Mouse (Mus musculus): Measurements from ENCODE around the gene Asah2. TPM values are rescaled to one million over a fixed set of nuclear protein-coding genes. Genes with fewer than 3 reads are reported as not detected.
"Not testable (repeated sequence)": the region's sequence is repeated elsewhere in the genome, so short reads cannot be mapped to it uniquely, and the experiment has no call there.

The Asah2 gene
- polyA plus RNA-seq (2016; fragmentation: Nextera tagmentation; extraction: Ambion mirVana) = 0.24 and 0.34 TPM in 2 replicates

- peak within 1 kb of the TSS; percentile 71 for H3K4me3 ChIP-seq
- H3K27ac ChIP-seq = peak within 1 kb of the TSS; percentile 94
- peaks cover 11% of the 10 kb centered on the region for H3K4me1 ChIP-seq (replicated peaks)
- H3K9me3 ChIP-seq = no peaks in the 10 kb centered on the region
- H3K36me3 ChIP-seq = no peaks in the 10 kb centered on the region
- DNase-seq (ENCODE audit: low spot score) = peak; percentile 73
- WGBS = 1% methylated on average over 28 of the region's 28 CpGs
- H3K27me3 ChIP-seq (ENCODE audit: insufficient read depth, poor library complexity, severe bottlenecking) = peaks cover 10% of the 10 kb centered on the region
Measured at GRCm38 (mm10) chr19:32107771-32108306, at the start of gene Asah2. Gene Asah2 (minus strand): TSS chr19:32108211.

DNA sequence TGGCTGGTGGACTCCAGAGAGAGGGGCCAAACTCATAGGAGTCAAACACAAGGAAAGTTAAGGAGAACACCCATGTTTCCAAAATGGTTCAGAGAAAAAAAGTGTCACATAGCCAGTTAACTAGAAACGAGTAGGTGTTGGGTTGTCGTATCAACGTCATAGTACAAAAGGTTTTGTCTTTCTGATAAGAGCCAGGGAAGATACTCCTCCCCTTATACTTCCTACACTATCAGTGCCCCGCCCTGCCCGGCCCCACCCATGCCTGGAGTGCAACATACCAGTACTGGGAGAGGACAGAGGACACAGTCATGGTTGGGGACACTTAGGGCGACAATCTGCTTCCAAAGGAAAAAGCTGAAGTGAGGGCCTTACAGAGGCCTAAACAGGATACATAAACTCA, 49.0 kb upstream of the Asah2 start:
- WGBS = 91% methylated on average over 6 of the region's 6 CpGs
- Histone ChIP-seq H3K36me3 (peaks cover 17% of the 10 kb centered on the region), H3K9me3 (no peaks in the 10 kb centered on the region), H3K4me3 (no peak overlapping the region), H3K4me1 (replicated peaks) (no peaks in the 10 kb centered on the region), H3K27ac (no peak overlapping the region), H3K27me3 (ENCODE audit: insufficient read depth, poor library complexity, severe bottlenecking) (no peaks in the 10 kb centered on the region)
- DNase-seq (ENCODE audit: low spot score) = no peak

DNA sequence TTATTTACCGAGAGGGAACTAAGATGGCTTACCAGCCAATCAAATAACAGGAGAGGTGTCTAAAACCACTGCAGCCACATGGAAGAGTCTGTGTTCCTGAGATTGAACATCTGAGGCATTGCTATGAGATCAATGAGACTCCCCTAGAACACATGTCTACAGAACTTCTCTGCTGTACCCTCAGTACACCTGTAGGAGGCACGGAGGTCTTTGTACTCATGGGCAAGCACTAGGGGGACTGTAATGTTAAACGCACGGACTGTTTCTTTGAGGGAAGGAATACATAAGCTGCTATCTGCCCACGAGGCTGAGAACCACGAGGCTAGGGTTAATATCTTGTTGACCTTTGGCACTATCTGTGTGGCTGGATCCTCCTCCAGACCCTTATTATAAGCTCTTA, 44.5 kb upstream of the Asah2 start:
- Histone ChIP-seq H3K9me3 (no peaks in the 10 kb centered on the region), H3K4me3 (no peak overlapping the region), H3K27ac (no peak overlapping the region), H3K27me3 (ENCODE audit: insufficient read depth, poor library complexity, severe bottlenecking) (no peaks in the 10 kb centered on the region), H3K4me1 (replicated peaks) (no peaks in the 10 kb centered on the region), H3K36me3 (no peaks in the 10 kb centered on the region)
- WGBS = 79% methylated on average over 6 of the region's 6 CpGs
- DNase-seq (ENCODE audit: low spot score) = no peak

- no peaks in the 10 kb centered on the region for H3K27me3 ChIP-seq (ENCODE audit: insufficient read depth, poor library complexity, severe bottlenecking)
- H3K27ac ChIP-seq = no peak overlapping the region
- 91% methylated on average over 5 of the region's 5 CpGs for WGBS
- no peak for DNase-seq (ENCODE audit: low spot score)
- no peaks in the 10 kb centered on the region for H3K9me3 ChIP-seq
- H3K36me3 ChIP-seq = no peaks in the 10 kb centered on the region
- no peak overlapping the region for H3K4me3 ChIP-seq
- H3K4me1 ChIP-seq (replicated peaks) = no peaks in the 10 kb centered on the region
Measured at GRCm38 (mm10) chr19:32148710-32149109, 40.7 kb upstream of the Asah2 start.

DNA sequence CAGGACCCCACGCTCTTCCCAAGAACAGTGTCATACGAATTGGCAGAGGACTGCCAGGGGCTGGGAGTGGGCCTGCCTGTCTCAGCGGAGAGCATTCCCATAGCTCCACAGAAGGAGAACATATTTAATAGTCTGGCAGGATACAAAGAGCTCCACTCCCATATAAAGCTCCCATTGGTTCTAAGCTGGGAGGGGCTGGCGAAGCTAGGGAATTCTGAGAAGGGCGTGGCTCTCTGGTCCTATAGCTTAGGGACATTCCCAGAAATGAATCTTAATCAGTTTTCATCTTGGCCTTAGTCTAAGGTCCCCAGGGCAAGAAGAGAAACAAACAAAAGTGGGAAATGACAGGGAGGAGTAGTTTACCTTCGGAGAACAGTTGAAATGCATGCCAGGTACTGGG, 34.4 kb upstream of the Asah2 start:
- Histone ChIP-seq H3K9me3 (no peaks in the 10 kb centered on the region), H3K4me1 (replicated peaks) (no peaks in the 10 kb centered on the region), H3K27me3 (ENCODE audit: insufficient read depth, poor library complexity, severe bottlenecking) (no peaks in the 10 kb centered on the region), H3K36me3 (no peaks in the 10 kb centered on the region), H3K27ac (no peak overlapping the region), H3K4me3 (no peak overlapping the region)
- WGBS = 91% methylated on average over 6 of the region's 6 CpGs
- no peak for DNase-seq (ENCODE audit: low spot score)

DNA sequence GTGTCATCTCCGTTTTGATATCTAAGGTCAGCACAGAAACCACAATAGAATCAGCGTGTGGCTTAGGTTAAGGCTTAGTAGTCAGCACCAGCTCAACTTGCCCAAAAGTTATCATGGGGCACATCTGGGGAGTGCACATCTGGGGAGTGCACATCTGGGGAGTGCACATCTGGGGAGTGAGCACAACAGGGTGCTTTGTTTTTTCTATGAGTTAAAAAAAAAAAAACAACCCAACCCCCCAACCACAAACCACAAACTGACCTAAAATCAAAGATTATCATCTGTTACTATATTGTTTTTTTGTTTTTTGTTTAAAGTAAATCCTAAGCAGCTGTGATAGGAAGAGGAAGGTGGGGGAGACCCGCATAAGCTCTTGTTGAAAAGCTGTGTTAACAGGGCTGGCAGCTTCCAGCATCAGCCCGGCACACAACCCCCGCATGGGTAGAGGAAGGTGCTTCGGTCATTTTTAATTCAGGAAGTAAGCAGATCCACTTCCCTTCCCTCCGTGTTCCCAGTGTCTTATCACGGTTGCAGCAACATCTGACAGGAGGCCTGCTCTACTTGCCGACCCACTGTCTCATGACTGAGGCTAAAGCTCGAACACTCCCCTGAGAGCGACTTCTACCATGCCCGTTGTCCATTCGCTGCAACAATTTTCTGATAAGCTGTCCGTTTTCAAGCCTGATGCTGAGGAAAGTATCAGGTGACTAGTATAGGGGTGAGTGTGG, 30.5 kb upstream of the Asah2 start:
- no peak overlapping the region for H3K27ac ChIP-seq
- DNase-seq (ENCODE audit: low spot score) = no peak
- peaks cover 4% of the 10 kb centered on the region; the same call in 1 of the 2 replicates for H3K4me1 ChIP-seq (replicated peaks)
- H3K9me3 ChIP-seq = no peaks in the 10 kb centered on the region
- H3K4me3 ChIP-seq = no peak overlapping the region
- WGBS = 72% methylated on average over 14 of the region's 14 CpGs
- H3K27me3 ChIP-seq (ENCODE audit: insufficient read depth, poor library complexity, severe bottlenecking) = no peaks in the 10 kb centered on the region
- no peaks in the 10 kb centered on the region for H3K36me3 ChIP-seq

GRCm38 (mm10) chr19:32137904-32138303, 29.9 kb upstream of the Asah2 start:
- Histone ChIP-seq H3K4me3 (no peak overlapping the region), H3K9me3 (no peaks in the 10 kb centered on the region), H3K4me1 (replicated peaks) (peaks cover 4% of the 10 kb centered on the region; the same call in 1 of the 2 replicates), H3K36me3 (no peaks in the 10 kb centered on the region), H3K27ac (no peak overlapping the region), H3K27me3 (ENCODE audit: insufficient read depth, poor library complexity, severe bottlenecking) (no peaks in the 10 kb centered on the region)
- WGBS = 82% methylated on average over 5 of the region's 5 CpGs
- no peak for DNase-seq (ENCODE audit: low spot score)

GRCm38 (mm10) chr19:32136888-32137625, 29.0 kb upstream of the Asah2 start:
- 61% methylated on average over 4 of the region's 4 CpGs for WGBS
- DNase-seq (ENCODE audit: low spot score) = peak; percentile 10
- no peaks in the 10 kb centered on the region for H3K9me3 ChIP-seq

DNA sequence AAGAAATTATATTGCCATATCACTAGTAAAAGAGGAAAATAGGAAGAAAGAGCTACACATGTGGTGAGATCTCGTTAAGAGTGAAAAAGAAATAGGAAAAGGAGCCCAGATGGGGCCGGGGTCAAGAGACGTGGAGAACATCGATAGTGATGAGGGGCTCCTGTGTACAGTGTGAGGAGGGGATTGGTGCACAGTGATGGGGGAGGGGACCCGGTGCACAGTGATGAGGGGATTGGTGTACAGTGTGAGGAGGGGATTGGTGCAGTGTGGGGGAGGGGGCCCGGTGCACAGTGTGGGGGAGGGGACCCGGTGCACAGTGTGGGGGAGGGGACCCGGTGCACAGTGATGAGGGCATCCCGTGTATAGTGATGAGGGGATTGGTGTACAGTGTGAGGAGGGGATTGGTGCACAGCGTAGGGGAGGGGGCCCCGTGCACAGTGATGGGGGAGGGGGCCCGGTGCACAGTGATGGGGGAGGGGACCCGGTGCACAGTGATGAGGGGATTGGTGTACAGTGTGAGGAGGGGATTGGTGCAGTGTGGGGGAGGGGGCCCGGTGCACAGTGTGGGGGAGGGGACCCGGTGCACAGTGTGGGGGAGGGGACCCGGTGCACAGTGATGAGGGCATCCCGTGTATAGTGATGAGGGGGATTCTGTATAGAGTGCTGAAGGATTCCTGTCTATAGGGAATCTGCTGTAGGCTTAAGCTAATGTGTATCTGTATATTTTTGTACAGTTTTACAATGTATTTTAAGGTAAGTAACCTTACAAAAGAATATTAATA, 23.9 kb upstream of the Asah2 start:
- not testable (repeated sequence) for H3K27ac ChIP-seq; H3K9me3 ChIP-seq; DNase-seq (ENCODE audit: low spot score); H3K4me3 ChIP-seq; H3K36me3 ChIP-seq; H3K4me1 ChIP-seq (replicated peaks); H3K27me3 ChIP-seq (ENCODE audit: insufficient read depth, poor library complexity, severe bottlenecking)
- 96% methylated on average over 16 of the region's 17 CpGs for WGBS

More at GRCm38 (mm10) chr19:32136888-32137625, 29.0 kb upstream of the Asah2 start:
- Histone ChIP-seq H3K4me3 (no peak overlapping the region), H3K36me3 (no peaks in the 10 kb centered on the region), H3K4me1 (replicated peaks) (peaks cover 4% of the 10 kb centered on the region; the same call in 1 of the 2 replicates), H3K27ac (no peak overlapping the region), H3K27me3 (ENCODE audit: insufficient read depth, poor library complexity, severe bottlenecking) (no peaks in the 10 kb centered on the region)

DNA sequence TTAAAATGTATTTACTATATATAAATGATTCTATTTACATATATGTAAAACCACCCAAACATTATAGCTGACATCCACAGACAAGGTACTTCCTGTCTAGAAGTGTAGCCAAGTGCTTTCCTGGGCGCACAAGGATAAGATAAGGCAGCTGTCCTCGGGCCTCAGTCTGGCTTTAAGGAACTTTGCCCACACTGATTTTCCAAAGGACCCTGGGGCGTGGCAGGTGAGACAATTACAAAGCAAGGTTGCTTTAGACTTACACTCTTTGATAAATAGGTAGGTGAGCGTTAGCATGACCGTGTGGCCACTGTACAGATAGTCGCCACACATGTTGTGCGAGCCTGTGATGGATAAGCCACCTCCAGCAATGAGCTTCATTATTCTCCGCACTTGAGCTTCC, 21.3 kb upstream of the Asah2 start:
- Histone ChIP-seq H3K36me3 (no peaks in the 10 kb centered on the region), H3K4me3 (no peak overlapping the region), H3K9me3 (no peaks in the 10 kb centered on the region), H3K4me1 (replicated peaks) (no peaks in the 10 kb centered on the region), H3K27me3 (ENCODE audit: insufficient read depth, poor library complexity, severe bottlenecking) (no peaks in the 10 kb centered on the region), H3K27ac (no peak overlapping the region)
- 93% methylated on average over 8 of the region's 8 CpGs for WGBS
- DNase-seq (ENCODE audit: low spot score) = no peak

DNA sequence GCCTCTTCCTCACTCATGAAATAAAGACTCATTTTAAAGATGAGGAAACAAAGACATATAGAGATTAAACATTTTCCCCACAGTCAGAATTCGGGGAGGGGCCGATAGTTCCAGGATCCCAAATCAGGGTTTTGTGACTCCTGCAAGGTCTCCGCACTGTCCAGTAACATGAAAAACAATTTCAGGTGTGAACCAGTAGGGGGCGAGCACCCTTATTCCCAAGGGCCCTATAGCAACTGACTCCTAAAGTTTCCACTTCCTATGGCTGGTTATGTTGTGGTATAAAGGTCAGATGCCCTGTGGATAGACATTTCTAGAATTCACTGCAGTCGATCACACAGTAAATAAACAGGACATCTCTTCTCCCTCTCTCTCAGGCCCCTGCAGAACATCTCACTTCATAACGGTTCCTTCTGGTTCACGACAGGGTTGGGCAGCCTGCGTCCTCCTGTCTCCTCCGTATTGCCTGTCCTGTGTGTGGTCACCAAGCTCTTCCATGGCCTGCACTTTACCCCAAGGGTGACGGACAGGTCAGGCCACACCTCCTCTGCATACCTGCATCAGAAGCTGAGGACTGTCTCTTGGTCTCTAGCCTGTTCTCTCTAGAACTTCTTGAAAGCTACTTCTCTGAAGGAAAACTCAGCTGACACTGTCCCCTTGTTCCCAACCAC, 19.3 kb upstream of the Asah2 start:
- Histone ChIP-seq H3K4me3 (no peak overlapping the region), H3K4me1 (replicated peaks) (no peaks in the 10 kb centered on the region), H3K27me3 (ENCODE audit: insufficient read depth, poor library complexity, severe bottlenecking) (no peaks in the 10 kb centered on the region), H3K36me3 (no peaks in the 10 kb centered on the region), H3K27ac (no peak overlapping the region), H3K9me3 (no peaks in the 10 kb centered on the region)
- no peak for DNase-seq (ENCODE audit: low spot score)
- 73% methylated on average over 10 of the region's 10 CpGs for WGBS

GRCm38 (mm10) chr19:32124155-32124554, 16.1 kb upstream of the Asah2 start:
- no peak overlapping the region for H3K4me3 ChIP-seq
- H3K9me3 ChIP-seq = no peaks in the 10 kb centered on the region
- WGBS = 94% methylated on average over 9 of the region's 9 CpGs
- no peak overlapping the region for H3K27ac ChIP-seq
- DNase-seq (ENCODE audit: low spot score) = no peak
- H3K36me3 ChIP-seq = no peaks in the 10 kb centered on the region
- no peaks in the 10 kb centered on the region for H3K27me3 ChIP-seq (ENCODE audit: insufficient read depth, poor library complexity, severe bottlenecking)
- no peaks in the 10 kb centered on the region for H3K4me1 ChIP-seq (replicated peaks)
